Mouse (Mus musculus) common myeloid progenitor, adult 5-6 weeks (primary cell): ENCODE measurements at regions not wholly inside any gene's neighbourhood (a gene's known extent, or its start where the extent isn't known, plus 50 kb on each side); places are given as distances from the start of the nearest gene placed in this dataset.

Experiments
- ATAC-seq: replicated peaks from 2 replicates; pipeline ENCODE4 v1.8.0; 2016; ENCODE audit warnings: low read depth, mild to moderate bottlenecking, moderate TSS enrichment, inconsistent platforms; ENCODE audit not compliant: poor library complexity, severe bottlenecking

GRCm38 (mm10) chr13:106738011-106738410, 198.7 kb downstream of the Ipo11 start:
- no peak for ATAC-seq

- ATAC-seq: no peak
Observed at GRCm38 (mm10) chr13:106734323-106734722, 202.4 kb downstream of the Ipo11 start.

DNA sequence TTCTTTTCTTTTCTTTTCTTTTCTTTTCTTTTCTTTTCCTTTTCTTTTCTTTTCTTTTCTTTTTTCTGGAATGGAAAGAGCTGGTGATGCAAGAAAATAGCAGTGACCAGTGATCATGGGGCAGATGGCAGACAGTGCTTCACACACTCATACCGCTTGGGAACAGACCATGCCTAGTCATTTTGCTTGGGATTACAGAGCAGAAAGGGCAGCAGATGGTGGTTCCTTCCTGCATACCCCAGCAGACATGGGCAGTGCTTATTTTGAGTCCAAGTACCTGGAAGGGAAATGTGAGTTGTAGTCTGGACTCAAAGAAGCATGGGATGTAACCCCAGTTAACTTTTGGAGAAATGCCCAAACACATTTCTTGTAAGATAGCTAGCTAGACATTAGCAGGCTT, 203.9 kb downstream of the Ipo11 start:
- ATAC-seq: no peak

GRCm38 (mm10) chr13:106723315-106723714, 213.4 kb downstream of the Ipo11 start:
- ATAC-seq: no peak

- peak; percentile 85 for ATAC-seq
Observed at GRCm38 (mm10) chr13:106721167-106721566, 215.6 kb downstream of the Ipo11 start.

GRCm38 (mm10) chr13:106715771-106716170, 221.0 kb downstream of the Ipo11 start:
- ATAC-seq: peak; percentile 78

DNA sequence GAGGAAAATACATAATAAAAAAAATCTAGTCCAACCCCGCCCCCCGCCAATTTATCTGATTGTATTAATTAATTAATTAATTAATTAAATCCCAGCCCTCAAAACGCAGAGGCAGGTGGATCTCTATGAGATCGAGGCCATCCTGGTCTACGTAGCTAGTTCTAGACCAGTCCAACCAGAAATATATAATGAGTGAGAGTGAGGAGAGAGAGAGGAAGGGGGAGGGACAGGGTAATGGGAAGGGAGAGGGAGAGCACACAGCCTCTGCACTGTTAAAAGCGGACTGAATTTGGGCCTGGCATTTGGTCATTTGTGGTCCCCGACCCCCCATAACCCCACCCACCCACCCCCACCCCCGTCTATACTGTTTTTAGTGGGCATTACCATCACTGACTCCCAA, 221.5 kb downstream of the Ipo11 start:
- no peak for ATAC-seq

GRCm38 (mm10) chr13:106710580-106710979, 226.2 kb downstream of the Ipo11 start:
- peak; percentile 87 for ATAC-seq

DNA sequence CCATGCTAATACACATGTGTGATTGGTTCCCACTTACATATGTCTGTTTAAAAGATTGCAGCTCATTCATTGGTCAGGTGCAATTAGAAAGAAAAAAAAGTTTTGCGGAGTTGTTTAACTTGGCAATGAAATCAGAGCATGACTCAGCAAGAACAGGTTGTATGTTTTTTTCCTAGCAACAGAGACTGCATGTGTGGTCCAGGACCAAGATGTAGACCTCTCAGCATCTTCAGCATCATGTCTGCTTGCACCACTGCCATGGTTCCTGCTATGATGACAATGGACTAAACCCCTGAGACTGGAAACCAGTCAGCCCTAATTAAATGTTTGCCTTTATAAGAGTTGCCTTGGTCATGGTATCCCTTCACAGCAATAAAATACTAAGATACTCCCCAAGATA, 236.4 kb downstream of the Ipo11 start:
- ATAC-seq: peak; percentile 29

DNA sequence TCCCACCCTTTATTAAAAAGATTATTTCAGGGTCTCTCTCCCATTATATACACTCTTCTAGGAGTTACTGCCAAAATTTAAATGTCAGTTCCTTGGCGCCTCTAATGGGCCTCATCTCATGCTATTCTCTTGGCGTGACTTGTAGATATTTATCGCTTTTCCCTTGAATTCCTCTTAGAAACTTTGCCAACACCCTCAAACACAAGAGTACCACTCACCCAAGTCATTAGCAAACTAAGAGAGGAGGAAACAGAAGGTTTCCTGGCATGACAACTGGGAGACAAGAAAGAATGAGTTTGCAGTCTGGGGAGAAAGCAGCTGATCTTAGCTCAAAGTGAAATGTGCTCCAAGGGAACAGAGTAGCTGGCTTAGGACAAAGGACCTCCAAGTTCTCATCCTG, 236.8 kb downstream of the Ipo11 start:
- peak; percentile 93 for ATAC-seq

DNA sequence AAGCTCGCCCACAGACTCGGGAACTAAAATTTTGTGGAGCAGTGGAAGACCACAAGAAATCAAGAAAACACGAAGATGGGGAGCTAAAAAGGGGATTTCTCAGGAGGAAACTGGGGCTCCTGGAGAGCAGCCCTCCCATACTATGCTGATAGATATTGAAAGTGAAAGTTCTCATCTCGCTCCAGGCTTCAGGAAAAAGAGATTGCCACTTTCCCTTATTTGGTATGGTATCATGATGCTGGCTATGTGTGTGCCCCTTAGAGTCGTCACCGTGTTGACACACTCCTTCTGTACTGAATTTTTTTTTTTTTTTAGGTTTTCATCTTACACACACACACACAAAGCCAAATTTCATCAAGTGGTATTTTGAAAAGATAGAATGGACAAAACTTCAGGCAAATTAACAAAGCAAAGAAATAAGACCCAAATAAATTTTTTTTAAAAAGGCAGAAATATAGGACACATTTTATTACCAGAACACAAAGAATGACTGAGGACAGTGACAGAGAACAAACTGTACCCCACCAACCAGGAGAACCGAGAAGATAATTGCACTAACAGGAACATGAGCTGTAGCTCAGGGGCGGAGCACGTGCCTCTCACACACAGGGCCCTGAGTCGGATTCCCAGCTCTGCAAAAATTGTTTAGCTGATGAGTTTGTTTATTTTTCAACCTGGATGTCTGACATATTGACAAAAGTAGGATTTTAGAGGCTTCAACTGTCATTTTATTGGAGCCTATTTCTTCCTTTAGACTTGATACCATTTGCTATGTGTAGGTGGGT, 244.8 kb downstream of the Ipo11 start:
- peak; percentile 98 for ATAC-seq

GRCm38 (mm10) chr13:106690125-106690524, 246.6 kb downstream of the Ipo11 start:
- ATAC-seq: no peak

- no peak for ATAC-seq
Observed at GRCm38 (mm10) chr13:106689618-106690017, 247.1 kb downstream of the Ipo11 start.

DNA sequence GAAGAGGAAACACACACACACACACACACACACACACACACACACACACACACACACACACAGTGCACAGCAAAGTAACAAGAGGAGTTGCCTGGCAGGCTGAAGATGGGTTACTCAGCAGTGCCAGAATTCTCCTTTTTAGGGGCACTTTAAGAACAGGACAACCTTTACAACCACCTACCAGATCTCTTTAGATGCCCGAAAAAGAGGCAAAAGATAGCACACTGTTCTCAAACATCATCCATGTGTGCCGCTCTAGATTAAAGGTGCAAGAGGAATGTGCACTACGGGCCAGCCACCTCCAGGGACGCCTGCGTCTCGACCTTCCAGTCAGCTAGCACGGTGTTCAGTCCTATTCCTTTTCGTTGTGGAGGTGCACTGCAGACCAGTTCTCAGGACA, 247.7 kb downstream of the Ipo11 start:
- ATAC-seq: no peak

DNA sequence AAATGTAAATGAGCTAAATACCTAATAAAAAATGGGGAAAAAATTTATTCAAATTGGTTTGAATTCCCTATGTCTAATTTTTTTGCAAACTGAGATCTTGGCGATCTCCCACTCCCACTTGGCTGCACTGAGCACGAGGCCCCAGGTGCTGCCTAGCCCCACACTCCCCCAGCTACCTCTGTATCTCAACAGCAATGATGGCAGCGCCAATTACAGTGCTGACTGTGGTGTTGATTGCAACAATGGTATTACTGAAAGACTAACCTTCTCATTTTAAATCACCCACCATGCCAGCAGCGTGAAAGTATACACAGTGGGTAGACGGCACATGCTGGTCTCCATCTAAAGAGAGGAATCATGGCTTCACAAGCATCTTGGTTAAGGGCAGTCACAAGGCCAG, 267.1 kb downstream of the Ipo11 start:
- no peak for ATAC-seq

- ATAC-seq: peak; percentile 50; the same call in 1 of the 2 replicates
Observed at GRCm38 (mm10) chr13:106662195-106662594, 274.6 kb downstream of the Ipo11 start.

DNA sequence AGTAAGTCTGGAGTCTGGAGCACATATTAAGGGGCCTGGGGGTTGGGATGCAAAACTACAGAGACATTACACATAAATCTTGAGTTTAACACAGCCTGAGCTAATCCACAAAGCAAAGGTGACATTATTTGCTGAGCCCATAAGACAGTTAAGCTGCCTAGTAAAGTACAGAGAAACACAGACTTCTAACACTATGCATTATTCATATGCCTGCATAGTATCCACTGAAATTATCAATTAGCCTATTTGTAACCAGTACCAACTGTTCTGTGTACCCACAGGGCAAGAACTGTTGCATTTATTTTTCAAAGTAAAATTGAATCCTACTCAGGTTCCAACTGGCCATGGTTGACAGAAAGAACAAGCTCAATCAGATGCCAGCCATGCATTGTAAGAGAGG, 287.4 kb downstream of the Ipo11 start:
- ATAC-seq: no peak

GRCm38 (mm10) chr13:106643302-106643975, 293.3 kb downstream of the Ipo11 start:
- ATAC-seq: no peak

DNA sequence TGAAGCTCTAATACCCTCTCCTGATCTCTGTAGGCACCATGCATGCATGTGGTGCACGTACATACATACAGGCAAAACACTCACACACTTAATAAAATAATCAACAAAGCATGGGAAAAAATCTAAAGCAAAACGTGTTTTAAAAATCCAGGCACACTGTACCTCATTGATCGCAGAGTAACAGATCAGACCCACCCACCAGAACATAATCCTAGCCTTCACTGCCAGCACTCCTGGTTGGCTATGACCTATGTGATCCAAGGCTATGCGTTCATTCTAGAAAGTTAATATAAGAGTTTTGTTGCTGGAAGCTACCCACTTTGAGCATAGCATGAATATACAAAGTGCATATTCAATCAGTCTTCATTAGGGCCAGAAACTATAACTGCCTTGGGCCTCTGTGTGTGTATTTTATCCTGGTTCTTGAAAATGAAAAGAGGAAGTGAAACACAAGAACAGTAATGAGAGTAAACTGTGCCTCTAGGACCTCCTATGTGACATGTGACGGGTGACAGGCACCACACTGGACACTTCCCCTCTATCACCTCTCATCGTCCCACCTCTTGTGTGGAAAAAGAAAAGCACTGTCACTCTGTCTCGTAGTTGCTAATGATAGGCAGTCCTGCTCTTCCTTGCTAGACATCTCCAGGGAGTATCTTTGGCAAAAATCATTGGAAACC, 297.9 kb downstream of the Ipo11 start:
- peak; percentile 99 for ATAC-seq

DNA sequence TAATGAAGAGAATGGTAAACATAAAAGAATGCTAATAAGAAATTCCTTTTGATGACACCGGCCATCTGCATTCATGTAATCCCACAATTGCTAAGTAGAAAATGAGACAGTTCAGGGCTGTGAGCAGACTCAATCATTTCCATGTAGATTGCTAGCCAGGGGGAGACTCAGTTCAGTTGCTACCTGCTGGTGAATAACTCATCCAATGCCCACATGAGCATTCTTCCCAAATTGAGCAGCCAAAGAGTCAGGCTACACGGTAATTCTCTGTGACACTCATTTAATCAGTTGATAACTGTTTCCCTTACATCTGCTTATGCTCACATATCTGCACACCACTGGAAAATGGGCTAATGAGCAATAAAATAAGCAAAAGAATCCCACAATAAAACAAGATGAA, 345.0 kb downstream of the Ipo11 start:
- ATAC-seq: no peak
